Mouse (Mus musculus): ENCODE measurements around the gene Wnt9a. TPM values are rescaled to one million over a fixed set of nuclear protein-coding genes. Genes with fewer than 3 reads are reported as not detected.

Gene Wnt9a
- 12.1 and 14.0 TPM in 2 replicates for polyA plus RNA-seq (2015; fragmentation: Nextera tagmentation; extraction: Ambion mirVana)

GRCm38 (mm10) chr11:59306461-59307421, at the start of gene Wnt9a:
TSS of gene Wnt9a (plus strand) at chr11:59306928.
- peak within 1 kb of the TSS; percentile 88 for H3K27ac ChIP-seq
- H3K4me1 ChIP-seq: peaks cover 71% of the 10 kb centered on the region
- H3K9me3 ChIP-seq: no peaks in the 10 kb centered on the region
- peak within 1 kb of the TSS; percentile 70 for H3K9ac ChIP-seq
- H3K4me2 ChIP-seq: peak within 1 kb of the TSS; percentile 87
- H3K36me3 ChIP-seq: no peaks in the 10 kb centered on the region
- H3K4me3 ChIP-seq: peak within 1 kb of the TSS; percentile 72
- ATAC-seq (ENCODE audit: insufficient number of reproducible peaks, low FRiP score, low TSS enrichment, low read depth): peak; percentile 68
- under 1% methylated on average over 115 of the region's 128 CpGs for WGBS
- H3K27me3 ChIP-seq: peaks cover 49% of the 10 kb centered on the region

DNA sequence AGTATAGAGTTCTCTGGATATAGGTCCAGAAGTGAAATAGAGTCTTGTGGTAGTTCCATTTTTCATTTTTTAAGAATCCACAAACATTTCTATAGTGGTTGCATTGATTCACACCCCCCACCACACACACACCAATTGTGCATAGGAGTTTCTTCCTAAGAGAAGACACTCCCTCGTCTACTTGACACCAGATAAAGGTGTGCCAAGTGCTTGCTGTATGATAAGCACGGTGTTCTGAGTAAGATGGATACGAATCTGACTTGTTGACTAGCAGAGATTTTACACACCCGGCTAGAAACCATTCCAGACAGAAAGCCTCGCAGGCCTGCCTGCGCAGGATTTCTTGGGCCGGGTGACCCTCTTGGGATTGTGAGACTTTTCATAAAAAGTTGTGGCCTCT, 47.1 kb upstream of the Wnt9a start:
- H3K4me1 ChIP-seq: peaks cover 13% of the 10 kb centered on the region
- WGBS: 81% methylated on average over 7 of the region's 7 CpGs
- H3K9me3 ChIP-seq: no peaks in the 10 kb centered on the region
- H3K36me3 ChIP-seq: no peaks in the 10 kb centered on the region
- H3K4me3 ChIP-seq: no peak overlapping the region
- H3K27me3 ChIP-seq: peaks cover 28% of the 10 kb centered on the region
- no peak overlapping the region for H3K4me2 ChIP-seq
- H3K27ac ChIP-seq: no peak overlapping the region
- no peak for ATAC-seq (ENCODE audit: insufficient number of reproducible peaks, low FRiP score, low TSS enrichment, low read depth)
- H3K9ac ChIP-seq: no peak overlapping the region

GRCm38 (mm10) chr11:59260706-59261493, 45.8 kb upstream of the Wnt9a start:
- 75% methylated on average over 10 of the region's 10 CpGs for WGBS
- ATAC-seq (ENCODE audit: insufficient number of reproducible peaks, low FRiP score, low TSS enrichment, low read depth): no peak
- no peaks in the 10 kb centered on the region for H3K9me3 ChIP-seq
- H3K4me2 ChIP-seq: no peak overlapping the region
- peaks cover 16% of the 10 kb centered on the region for H3K4me1 ChIP-seq
- peaks cover 40% of the 10 kb centered on the region for H3K27me3 ChIP-seq
- no peak overlapping the region for H3K27ac ChIP-seq
- no peaks in the 10 kb centered on the region for H3K36me3 ChIP-seq
- H3K9ac ChIP-seq: no peak overlapping the region
- no peak overlapping the region for H3K4me3 ChIP-seq

- no peak overlapping the region for H3K27ac ChIP-seq
- ATAC-seq (ENCODE audit: insufficient number of reproducible peaks, low FRiP score, low TSS enrichment, low read depth): no peak
- no peak overlapping the region for H3K4me2 ChIP-seq
- H3K27me3 ChIP-seq: peaks cover 49% of the 10 kb centered on the region
- no peak overlapping the region for H3K9ac ChIP-seq
- H3K36me3 ChIP-seq: no peaks in the 10 kb centered on the region
- H3K9me3 ChIP-seq: no peaks in the 10 kb centered on the region
- H3K4me3 ChIP-seq: no peak overlapping the region
- H3K4me1 ChIP-seq: peaks cover 16% of the 10 kb centered on the region
These were observed 44.4 kb upstream of the Wnt9a start for GRCm38 (mm10) chr11:59262308-59262707.

GRCm38 (mm10) chr11:59263870-59264563, 42.7 kb upstream of the Wnt9a start:
- H3K27me3 ChIP-seq: peaks cover 49% of the 10 kb centered on the region

GRCm38 (mm10) chr11:59264593-59264992, 42.1 kb upstream of the Wnt9a start:
- Histone ChIP-seq H3K36me3 (no peaks in the 10 kb centered on the region), H3K9ac (peak overlapping the region; percentile 50; the same call in 1 of the 2 replicates), H3K4me2 (peak overlapping the region; percentile 92), H3K27me3 (peaks cover 49% of the 10 kb centered on the region), H3K9me3 (no peaks in the 10 kb centered on the region), H3K4me1 (peaks cover 16% of the 10 kb centered on the region), H3K27ac (no peak overlapping the region), H3K4me3 (peak overlapping the region; percentile 55)
- WGBS: 7% methylated on average over 8 of the region's 8 CpGs
- no peak for ATAC-seq (ENCODE audit: insufficient number of reproducible peaks, low FRiP score, low TSS enrichment, low read depth)

More at GRCm38 (mm10) chr11:59263870-59264563, 42.7 kb upstream of the Wnt9a start:
- peak overlapping the region; percentile 92 for H3K4me2 ChIP-seq
- no peak overlapping the region for H3K27ac ChIP-seq
- H3K36me3 ChIP-seq: no peaks in the 10 kb centered on the region
- H3K4me3 ChIP-seq: peak overlapping the region; percentile 55
- no peaks in the 10 kb centered on the region for H3K9me3 ChIP-seq
- H3K4me1 ChIP-seq: peaks cover 16% of the 10 kb centered on the region
- peak; percentile 70; the same call in 1 of the 2 replicates for ATAC-seq (ENCODE audit: insufficient number of reproducible peaks, low FRiP score, low TSS enrichment, low read depth)
- H3K9ac ChIP-seq: peak overlapping the region; percentile 50
- 1% methylated on average over 55 of the region's 56 CpGs for WGBS

DNA sequence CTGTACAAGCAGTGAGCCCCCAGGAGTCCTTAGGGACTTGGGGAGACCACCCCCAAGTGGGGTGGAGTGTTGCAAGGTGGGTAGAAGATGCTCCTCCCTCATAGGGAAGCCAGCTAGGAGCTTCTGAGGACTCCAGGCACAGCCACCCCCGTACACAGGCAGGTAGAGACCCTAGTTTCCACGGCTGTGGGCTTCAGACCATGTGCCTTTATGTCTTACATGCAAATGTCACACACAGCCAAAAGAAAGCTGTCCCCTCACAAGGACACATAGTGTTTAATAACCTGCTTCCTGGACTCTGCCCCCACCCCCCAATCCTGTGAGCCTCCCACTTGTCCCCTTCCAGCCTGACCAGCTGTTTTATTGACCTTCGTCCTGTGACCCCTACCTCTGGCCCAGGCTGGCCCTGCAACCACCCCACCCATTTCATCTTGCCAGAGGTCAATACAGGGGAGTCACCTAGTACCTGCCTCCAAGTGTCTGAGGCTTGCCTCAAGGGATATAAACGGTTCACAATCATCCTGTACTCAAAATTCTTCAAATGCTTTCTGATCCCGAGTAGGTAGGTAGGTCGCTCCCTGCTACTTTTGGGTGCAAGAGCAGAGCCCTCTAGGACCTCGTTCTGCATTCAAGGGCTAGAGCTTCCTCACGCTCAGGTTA, 41.4 kb upstream of the Wnt9a start:
- H3K4me2 ChIP-seq: no peak overlapping the region
- H3K36me3 ChIP-seq: no peaks in the 10 kb centered on the region
- peaks cover 49% of the 10 kb centered on the region for H3K27me3 ChIP-seq
- H3K4me1 ChIP-seq: peaks cover 16% of the 10 kb centered on the region
- H3K9me3 ChIP-seq: no peaks in the 10 kb centered on the region
- no peak for ATAC-seq (ENCODE audit: insufficient number of reproducible peaks, low FRiP score, low TSS enrichment, low read depth)
- no peak overlapping the region for H3K27ac ChIP-seq
- no peak overlapping the region for H3K9ac ChIP-seq
- no peak overlapping the region for H3K4me3 ChIP-seq
- 56% methylated on average over 8 of the region's 8 CpGs for WGBS

DNA sequence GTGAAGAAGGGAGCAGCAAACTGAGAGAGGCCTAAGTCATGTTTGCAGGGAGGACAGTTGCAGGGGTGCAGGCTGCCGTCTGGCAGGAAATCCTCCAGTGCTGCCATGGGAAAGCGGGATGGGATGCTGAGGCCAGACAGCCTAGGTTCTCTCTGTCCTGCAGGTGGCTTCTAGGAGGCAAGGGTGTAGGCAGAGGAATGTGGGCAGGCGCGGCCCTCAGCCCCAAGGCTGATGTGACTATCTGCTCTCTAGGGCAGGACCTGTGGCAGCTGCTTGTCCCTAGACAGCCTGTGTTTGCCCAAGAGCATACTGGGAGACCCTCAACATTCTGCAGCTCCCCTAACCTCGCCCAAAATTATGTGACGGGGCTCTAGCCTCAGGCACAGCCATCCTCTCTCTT, 40.0 kb upstream of the Wnt9a start:
- Histone ChIP-seq H3K4me3 (no peak overlapping the region), H3K27ac (no peak overlapping the region), H3K27me3 (peaks cover 46% of the 10 kb centered on the region), H3K4me2 (no peak overlapping the region), H3K9me3 (no peaks in the 10 kb centered on the region), H3K36me3 (no peaks in the 10 kb centered on the region), H3K4me1 (peaks cover 16% of the 10 kb centered on the region), H3K9ac (no peak overlapping the region)
- WGBS: 37% methylated on average over 6 of the region's 6 CpGs
- ATAC-seq (ENCODE audit: insufficient number of reproducible peaks, low FRiP score, low TSS enrichment, low read depth): no peak

DNA sequence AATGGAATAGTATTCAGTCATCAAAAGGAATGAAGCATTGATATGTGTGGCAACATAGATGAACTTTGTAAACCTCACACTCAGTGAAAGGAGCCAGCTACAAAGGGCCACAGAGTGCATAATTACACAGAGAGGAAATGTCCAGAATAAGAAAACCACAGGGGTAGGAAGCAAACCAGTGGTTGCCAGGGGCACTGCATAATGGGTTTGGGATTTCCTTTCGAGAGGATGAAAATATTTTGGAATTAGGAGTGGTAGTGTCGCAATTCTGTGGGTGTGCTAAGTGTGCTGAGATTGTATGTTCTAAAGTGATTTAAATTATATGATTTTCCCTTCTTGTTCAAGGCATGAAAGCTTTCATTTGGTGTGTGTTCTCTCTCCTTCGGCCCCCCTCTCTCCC, 32.5 kb upstream of the Wnt9a start:
- no peaks in the 10 kb centered on the region for H3K9me3 ChIP-seq
- H3K4me2 ChIP-seq: no peak overlapping the region
- WGBS: 70% methylated on average over 3 of the region's 3 CpGs
- ATAC-seq (ENCODE audit: insufficient number of reproducible peaks, low FRiP score, low TSS enrichment, low read depth): no peak
- H3K27me3 ChIP-seq: peaks cover 14% of the 10 kb centered on the region
- no peak overlapping the region for H3K4me3 ChIP-seq
- no peak overlapping the region for H3K9ac ChIP-seq
- H3K36me3 ChIP-seq: no peaks in the 10 kb centered on the region
- no peaks in the 10 kb centered on the region for H3K4me1 ChIP-seq
- no peak overlapping the region for H3K27ac ChIP-seq

DNA sequence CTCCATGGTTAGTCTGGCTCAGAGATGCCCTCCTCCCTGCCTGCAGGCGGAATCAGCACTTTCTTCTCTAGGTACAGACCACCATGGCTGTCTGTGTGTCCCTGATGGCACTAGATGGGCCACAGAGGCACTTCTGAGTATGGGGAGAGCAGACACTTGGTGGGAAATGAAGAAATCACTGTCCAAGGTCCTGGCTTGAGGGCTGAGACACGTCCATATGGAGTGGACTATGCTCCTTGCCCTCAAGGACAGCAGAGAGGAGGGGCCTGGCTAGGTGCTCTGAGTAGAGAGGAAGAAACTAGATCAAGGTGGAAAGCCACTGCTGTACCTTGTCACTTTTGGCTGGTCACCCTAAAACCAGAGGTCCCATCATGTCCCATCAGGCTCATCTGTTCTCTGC, 29.9 kb upstream of the Wnt9a start:
- no peak overlapping the region for H3K4me2 ChIP-seq
- H3K36me3 ChIP-seq: no peaks in the 10 kb centered on the region
- no peaks in the 10 kb centered on the region for H3K4me1 ChIP-seq
- peaks cover 35% of the 10 kb centered on the region for H3K27me3 ChIP-seq
- WGBS: 27% methylated on average over 2 of the region's 2 CpGs
- no peak overlapping the region for H3K27ac ChIP-seq
- H3K9me3 ChIP-seq: no peaks in the 10 kb centered on the region
- no peak overlapping the region for H3K9ac ChIP-seq
- ATAC-seq (ENCODE audit: insufficient number of reproducible peaks, low FRiP score, low TSS enrichment, low read depth): no peak
- no peak overlapping the region for H3K4me3 ChIP-seq

DNA sequence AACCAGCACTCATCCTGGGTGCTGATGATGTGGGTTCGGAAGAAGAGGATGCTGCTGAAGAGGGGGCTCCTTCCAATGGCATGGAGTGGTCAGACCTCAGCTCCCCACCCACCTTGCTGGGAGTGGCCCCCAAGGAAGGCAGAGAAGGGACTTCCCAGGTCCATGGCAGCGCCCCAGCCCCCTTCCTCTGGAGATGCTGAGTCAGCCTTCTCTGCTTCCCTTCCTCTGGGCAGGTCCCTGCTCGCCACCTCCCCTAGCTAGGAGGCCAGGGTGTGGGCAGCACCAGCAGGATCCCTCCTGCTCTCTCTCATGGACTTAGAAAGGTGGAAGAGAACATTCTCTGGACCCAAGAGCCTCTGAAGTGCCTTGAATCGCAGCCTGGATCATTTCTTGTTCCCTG, 28.7 kb upstream of the Wnt9a start:
- Histone ChIP-seq H3K27ac (no peak overlapping the region), H3K27me3 (peaks cover 43% of the 10 kb centered on the region), H3K9me3 (no peaks in the 10 kb centered on the region), H3K4me1 (peaks cover 4% of the 10 kb centered on the region; the same call in 1 of the 2 replicates), H3K36me3 (no peaks in the 10 kb centered on the region), H3K9ac (no peak overlapping the region), H3K4me3 (no peak overlapping the region), H3K4me2 (no peak overlapping the region)
- 65% methylated on average over 4 of the region's 4 CpGs for WGBS
- ATAC-seq (ENCODE audit: insufficient number of reproducible peaks, low FRiP score, low TSS enrichment, low read depth): no peak

Data from limb, embryonic 15.5 days (tissue).